Mouse (Mus musculus) c-Kit-positive CD71-positive TER-119-negative erythroid progenitor cells, embryonic 14.5 days (primary cell): ENCODE data around the gene Hsd3b2.
"Not testable (repeated sequence)": the region's sequence is repeated elsewhere in the genome, so short reads cannot be mapped to it uniquely, and the experiment has no call there.

Source experiments
- DNase-seq: peaks from one replicate; pipeline ENCODE4 v3.0.0-alpha.2; 2013; ENCODE audit warnings: low read depth

Gene Hsd3b2

GRCm38 (mm10) chr3:98724376-98724775 lies at the start of gene Hsd3b2:
Gene Hsd3b2 (minus strand): TSS chr3:98724543.
- no peak for DNase-seq

- no peak for DNase-seq
Measured at GRCm38 (mm10) chr3:98764155-98764554, 39.8 kb upstream of the Hsd3b2 start.

GRCm38 (mm10) chr3:98756836-98757235 lies 32.5 kb upstream of the Hsd3b2 start:
- DNase-seq: no peak

- no peak for DNase-seq
Measured at GRCm38 (mm10) chr3:98752171-98752570, 27.8 kb upstream of the Hsd3b2 start.

- not testable (repeated sequence) for DNase-seq
Measured at GRCm38 (mm10) chr3:98741043-98741442, 16.7 kb upstream of the Hsd3b2 start.

- DNase-seq: no peak
Measured at GRCm38 (mm10) chr3:98734340-98734739, 10.0 kb upstream of the Hsd3b2 start.

- no peak for DNase-seq
Measured at GRCm38 (mm10) chr3:98733724-98734123, 9.4 kb upstream of the Hsd3b2 start.

GRCm38 (mm10) chr3:98726281-98726680 lies 1.9 kb upstream of the Hsd3b2 start:
- DNase-seq: no peak

- DNase-seq: no peak
Measured at GRCm38 (mm10) chr3:98720740-98721139, 3.6 kb downstream of the Hsd3b2 start.

- DNase-seq: no peak
Measured at GRCm38 (mm10) chr3:98682401-98682800, 41.9 kb downstream of the Hsd3b2 start.

- no peak for DNase-seq
Measured at GRCm38 (mm10) chr3:98680786-98681185, 43.6 kb downstream of the Hsd3b2 start.
